Mouse (Mus musculus) brain, embryonic 14.5 days (tissue): ENCODE data around the gene Fam69a. TPM values are rescaled to one million over a fixed set of nuclear protein-coding genes. Genes with fewer than 3 reads are reported as not detected.
"Not testable (repeated sequence)": the region's sequence is repeated elsewhere in the genome, so short reads cannot be mapped to it uniquely, and the experiment has no call there.

Source experiments
- DNase-seq: peaks from one replicate; pipeline ENCODE4 v3.0.0-alpha.2; 2011; ENCODE audit warnings: low read depth
- CTCF ChIP-seq: fragments of 200-500 bp; IDR thresholded peaks from 2 replicates; pipeline ENCODE4 v1.5.1; 2012; ENCODE audit warnings: inconsistent platforms, mild to moderate bottlenecking, moderate library complexity, borderline replicate concordance; ENCODE audit not compliant: insufficient read depth, insufficient read length; ENCODE audit errors: extremely low read depth
- POLR2A ChIP-seq: fragments of 200-500 bp; IDR thresholded peaks from 2 replicates; pipeline ENCODE4 v1.6.1; 2012; ENCODE audit warnings: mild to moderate bottlenecking, inconsistent platforms, borderline replicate concordance; ENCODE audit not compliant: poor library complexity, insufficient read depth, insufficient read length, severe bottlenecking; ENCODE audit errors: extremely low read depth
- polyA plus RNA-seq: library from polyadenylated mRNA; depleted of rRNA; stranded (reverse); fragments of >200 nt; gene quantifications from 2 replicates; pipeline ENCODE4 v1.2.3, GENCODE M21; 2012

Gene Fam69a
- polyA plus RNA-seq, 1 experiment: 18.9 TPM

GRCm38 (mm10) chr5:107939701-107940100, 47.2 kb downstream of the Fam69a start:
- no peak for DNase-seq
- TF ChIP-seq CTCF (no peak), POLR2A (no peak)

- TF ChIP-seq POLR2A (no peak), CTCF (no peak)
- DNase-seq: no peak
These were observed 48.0 kb downstream of the Fam69a start for GRCm38 (mm10) chr5:107938886-107939285.

DNA sequence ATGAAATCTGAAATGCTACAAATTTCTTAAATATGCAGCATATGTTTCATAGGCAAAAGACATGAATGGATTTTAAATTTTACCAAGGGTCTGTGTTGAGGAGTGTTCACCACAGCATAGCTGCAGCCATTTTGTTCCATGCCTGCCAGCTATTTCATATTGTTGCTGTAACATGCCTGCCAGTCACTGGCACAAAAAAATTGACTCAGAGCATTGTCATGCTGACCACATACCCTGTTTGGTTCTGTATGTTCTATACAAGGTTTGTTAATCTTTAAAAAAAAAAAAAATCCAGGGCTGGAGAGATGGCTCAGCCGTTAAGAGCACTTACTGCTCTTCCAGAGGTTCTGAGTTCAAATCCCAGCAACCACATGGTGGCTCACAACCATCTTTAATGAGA, 48.4 kb downstream of the Fam69a start:
- not testable (repeated sequence) for DNase-seq

DNA sequence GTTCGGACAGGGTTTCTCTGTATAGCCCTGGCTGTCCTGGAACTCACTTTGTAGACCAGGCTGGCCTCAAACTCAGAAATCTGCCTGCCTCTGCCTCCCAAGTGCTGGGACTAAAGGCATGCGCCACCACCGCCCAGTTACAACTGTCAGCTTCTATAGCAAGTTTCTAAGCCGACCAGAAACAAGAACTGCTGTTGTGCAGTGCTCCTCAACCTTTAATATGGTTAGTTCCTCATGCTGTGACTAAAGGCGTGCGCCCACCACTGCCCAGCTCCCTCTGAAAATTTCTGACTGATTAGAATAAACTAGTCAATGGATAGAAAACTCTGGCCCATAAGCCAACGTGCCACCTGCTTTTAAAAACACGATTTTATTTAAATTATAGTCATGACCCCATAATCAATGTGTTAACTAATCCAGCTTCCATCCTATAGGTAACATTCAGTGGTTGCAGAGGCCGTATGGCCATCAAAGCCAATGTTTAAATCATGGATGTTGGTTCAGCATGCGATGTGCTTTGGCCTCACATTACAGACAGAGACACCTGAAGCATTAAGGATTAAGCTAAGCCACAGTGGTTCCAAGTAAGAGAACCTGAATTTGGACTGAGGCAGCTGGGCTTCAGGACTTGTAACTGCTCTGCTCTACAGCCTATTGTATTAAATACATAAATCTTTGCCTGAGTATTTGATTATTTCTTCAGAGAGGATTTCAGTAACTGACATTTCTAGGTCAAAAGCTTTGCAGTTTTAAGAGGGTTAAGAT, 50.1 kb downstream of the Fam69a start:
- TF ChIP-seq CTCF: no peak
- no peak for TF ChIP-seq POLR2A
- no peak for DNase-seq

DNA sequence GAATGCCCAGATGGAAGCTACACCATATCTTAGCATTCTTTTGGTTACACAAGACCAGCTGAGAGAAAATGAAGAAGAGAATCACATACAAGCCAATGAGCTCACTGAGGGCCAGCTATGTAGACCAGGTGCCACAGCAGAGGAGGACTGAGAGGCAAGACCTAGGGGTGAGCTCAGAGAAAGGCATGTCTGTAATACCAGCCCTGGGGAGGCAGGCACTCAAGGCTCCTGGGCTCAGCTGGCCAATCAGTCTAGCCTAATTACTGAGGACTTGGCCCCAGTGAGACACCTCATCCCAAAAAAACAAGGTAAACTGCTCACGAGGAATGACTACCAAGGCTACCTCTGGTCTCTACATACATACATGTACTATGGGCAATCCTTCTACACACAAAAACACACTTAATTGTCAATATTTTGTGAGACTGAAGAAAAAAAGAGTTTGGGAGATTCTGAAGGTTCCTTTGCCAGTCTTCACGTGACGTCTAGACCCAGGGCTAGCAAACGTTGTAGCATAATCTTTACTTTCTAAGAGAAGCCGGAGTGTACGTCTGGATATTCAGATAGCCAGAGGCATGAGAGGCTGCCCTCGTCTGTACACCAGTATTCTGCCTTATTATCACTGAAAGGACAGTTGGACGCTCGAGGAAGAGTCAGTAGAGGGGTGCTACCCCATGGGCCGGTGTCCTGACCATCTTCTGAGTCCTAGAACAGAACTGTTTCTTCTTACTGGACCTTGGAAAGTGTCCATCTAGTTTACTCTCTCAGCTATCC, 51.9 kb downstream of the Fam69a start:
- no peak for TF ChIP-seq CTCF
- no peak for TF ChIP-seq POLR2A
- DNase-seq: no peak

DNA sequence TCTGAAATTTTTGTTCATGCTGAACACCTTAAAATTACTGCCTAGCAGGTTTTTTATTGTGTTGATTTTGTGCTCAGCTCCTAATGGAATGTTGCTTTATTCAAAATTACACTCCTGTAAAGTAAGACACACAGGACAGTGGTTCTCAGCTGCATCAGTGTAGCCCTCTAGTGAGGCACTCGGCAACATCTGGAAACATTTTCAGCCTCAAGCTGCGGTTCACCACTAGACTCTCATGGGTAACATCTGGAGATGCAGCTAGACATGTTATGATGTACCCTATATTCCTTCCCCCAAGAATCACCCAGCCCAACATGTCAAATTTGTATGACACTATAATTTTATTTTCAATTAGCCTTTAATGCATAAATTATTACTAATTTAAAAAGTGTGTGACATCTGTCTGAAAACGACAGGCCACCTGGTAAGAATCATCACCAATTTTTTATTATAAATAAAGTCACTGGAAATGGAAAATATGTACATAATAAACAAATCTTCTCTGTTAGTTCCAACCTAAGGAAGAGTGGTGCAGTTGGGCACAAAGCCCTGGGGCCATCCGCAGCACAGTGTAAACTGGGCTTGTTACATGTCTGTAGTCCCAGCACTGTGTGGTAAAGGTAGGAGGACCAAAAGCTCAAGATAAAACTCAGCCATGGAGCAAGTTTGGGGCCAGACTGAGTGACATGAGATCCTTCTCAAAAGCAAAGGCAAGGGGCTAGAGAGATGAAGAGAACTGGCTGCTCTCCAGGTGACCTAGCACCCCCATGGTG, 53.5 kb downstream of the Fam69a start:
- TF ChIP-seq POLR2A (no peak), CTCF (no peak)
- no peak for DNase-seq

- DNase-seq: no peak
These were observed 54.3 kb downstream of the Fam69a start for GRCm38 (mm10) chr5:107932556-107932955.

DNA sequence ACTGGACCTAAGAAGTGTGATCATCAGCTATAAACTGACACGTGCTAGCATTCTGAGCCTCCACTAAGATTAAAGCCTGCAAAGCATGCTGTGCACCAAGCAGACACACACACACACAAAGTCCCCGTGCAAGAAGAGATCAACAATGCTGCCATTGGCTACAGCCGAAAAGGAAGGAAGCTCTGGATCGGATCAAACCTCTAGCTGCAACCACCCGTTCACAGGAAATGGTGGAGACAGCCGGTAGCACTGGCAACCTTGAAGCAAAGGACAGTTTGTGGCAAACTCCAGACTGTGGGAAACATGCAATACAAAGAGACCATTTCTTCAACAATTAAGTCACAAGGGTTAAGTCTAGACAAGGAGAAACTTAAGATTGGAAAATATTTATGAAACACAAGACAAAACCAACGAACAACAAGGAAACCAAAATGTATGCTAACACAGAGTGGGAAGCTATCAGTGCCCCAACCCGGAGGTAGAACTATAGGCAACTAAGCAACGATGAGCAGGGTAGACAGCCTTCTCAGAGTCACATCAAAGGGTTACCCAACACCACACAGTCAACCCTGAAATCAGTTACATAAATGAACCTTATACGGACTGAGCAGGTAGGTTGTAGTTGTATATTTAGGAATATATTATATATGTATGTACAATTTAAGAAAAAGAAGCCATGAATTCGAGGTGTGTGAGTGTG, 60.2 kb downstream of the Fam69a start:
- no peak for TF ChIP-seq POLR2A
- no peak for TF ChIP-seq CTCF
- DNase-seq: no peak

More at GRCm38 (mm10) chr5:107932556-107932955, 54.3 kb downstream of the Fam69a start:
- TF ChIP-seq POLR2A: no peak
- no peak for TF ChIP-seq CTCF

DNA sequence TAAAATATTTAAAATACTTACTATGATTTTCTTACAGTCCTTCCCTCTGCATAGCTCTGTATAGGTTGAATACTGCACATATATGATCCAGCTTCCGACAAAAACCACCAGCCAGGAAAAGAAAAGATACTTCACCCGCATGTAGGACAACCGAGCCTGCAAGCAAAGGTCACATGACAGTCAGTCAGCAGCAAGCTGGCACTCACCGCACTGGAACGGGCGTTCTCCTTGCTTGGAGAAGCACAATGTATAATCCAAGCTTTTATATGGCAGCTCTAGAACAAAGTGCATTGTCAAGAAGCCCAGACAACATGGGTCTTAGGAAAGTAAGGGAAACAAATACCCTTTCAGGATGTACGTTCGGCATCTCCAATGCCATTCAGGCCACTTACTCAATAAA, 62.3 kb downstream of the Fam69a start:
- no peak for DNase-seq
- TF ChIP-seq POLR2A: no peak
- TF ChIP-seq CTCF: no peak

GRCm38 (mm10) chr5:107922836-107923235, 64.0 kb downstream of the Fam69a start:
- no peak for DNase-seq
- TF ChIP-seq POLR2A (no peak), CTCF (no peak)

GRCm38 (mm10) chr5:107921400-107922252, 65.3 kb downstream of the Fam69a start:
- DNase-seq: peak; percentile 89
- 0 out of 2 replicates have a peak, but pooled peaks have one; percentile 14 for TF ChIP-seq CTCF
- TF ChIP-seq POLR2A: no peak
